Mouse (Mus musculus) gastrocnemius, postnatal 25 days (tissue): ENCODE data around the gene Pip5k1a. TPM values are rescaled to one million over a fixed set of nuclear protein-coding genes. Genes with fewer than 3 reads are reported as not detected.
"Not testable (repeated sequence)": the region's sequence is repeated elsewhere in the genome, so short reads cannot be mapped to it uniquely, and the experiment has no call there.

ENCODE experiments used
- DNase-seq: peaks from one replicate; pipeline ENCODE4 v3.0.0; 2022
- long read RNA-seq, 2 experiments: library from polyadenylated mRNA; stranded (forward); transcript quantifications; one replicate each; pipeline ENCODE4 v2.0.0; 2021
- total RNA-seq, 2 experiments: library from RNA; stranded (reverse); gene quantifications; 1 replicate in 1 of 2; 2 replicates in 1 of 2; pipeline ENCODE4 v1.2.3; 2021

Pip5k1a gene
- total RNA-seq = 10 to 100 TPM; 16.3 to 19.4 TPM
- long read RNA-seq, experiment 1, partial matches to known transcripts = 3 of 123 reads
- long read RNA-seq, experiment 1, other reads (novel, unspliced or antisense) = 119 of 123 reads
- long read RNA-seq, experiment 2, partial matches to known transcripts = 0 of 70 reads
- long read RNA-seq, experiment 2, other reads (novel, unspliced or antisense) = 70 of 70 reads

DNA sequence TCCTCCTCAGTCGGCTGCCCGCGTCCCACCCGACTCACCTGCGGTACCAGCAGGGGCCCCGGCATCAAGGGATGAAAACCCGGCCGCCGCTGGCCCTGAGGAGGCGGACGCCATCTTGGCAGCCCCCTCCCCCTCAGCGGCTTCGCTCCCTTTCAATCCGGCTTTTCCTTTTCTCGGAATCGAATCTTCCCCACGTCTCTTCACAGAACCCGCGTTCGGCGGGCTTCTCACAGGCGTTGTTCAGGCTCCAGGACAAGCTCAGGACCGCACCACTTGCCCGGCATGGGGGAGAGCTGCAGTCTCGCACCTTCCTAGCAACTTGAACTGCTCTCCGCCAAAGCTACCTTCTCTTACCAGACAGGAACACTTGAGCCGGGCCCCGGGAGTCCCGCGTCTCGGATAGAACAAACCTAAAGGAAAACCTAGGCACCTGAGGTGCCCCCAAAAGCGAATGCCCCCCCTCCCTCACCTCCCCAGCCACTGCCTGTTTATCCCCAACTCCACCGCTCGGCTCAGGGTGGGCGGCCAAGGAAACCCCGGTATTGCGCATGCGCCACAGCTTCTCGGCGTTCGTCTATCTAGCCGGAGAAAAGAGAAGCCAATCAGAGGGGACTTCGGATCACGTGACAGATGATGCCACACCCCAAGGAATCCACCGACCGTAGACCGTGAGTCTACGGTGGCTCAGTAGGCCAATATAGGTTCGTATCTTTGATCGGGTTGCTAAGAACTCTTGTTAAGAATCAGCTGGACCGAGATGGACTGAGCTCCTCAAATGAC lies at the start of gene Pip5k1a:
Pip5k1a (minus strand) TSS at position 593 of the 780 bp plus-strand sequence.
- peak; percentile 96 for DNase-seq

DNA sequence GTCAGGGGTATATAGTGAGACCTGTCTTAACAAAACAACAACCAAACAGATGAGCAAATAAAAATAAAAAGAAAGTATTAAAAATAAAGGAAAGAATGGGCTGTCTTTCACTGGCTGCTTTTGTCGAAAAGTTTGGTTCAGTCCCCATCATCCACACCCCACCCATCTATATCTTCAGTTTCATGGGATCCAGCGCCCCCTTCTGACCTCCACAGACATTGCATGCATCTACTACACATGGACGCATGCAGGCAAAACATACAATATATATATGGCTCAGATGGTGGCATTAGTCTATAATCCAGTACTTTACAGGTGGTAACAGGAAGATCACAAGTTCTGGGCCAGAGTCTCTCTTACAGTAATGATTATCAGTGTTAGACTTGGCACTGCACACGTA lies 47.1 kb upstream of the Pip5k1a start:
- no peak for DNase-seq

DNA sequence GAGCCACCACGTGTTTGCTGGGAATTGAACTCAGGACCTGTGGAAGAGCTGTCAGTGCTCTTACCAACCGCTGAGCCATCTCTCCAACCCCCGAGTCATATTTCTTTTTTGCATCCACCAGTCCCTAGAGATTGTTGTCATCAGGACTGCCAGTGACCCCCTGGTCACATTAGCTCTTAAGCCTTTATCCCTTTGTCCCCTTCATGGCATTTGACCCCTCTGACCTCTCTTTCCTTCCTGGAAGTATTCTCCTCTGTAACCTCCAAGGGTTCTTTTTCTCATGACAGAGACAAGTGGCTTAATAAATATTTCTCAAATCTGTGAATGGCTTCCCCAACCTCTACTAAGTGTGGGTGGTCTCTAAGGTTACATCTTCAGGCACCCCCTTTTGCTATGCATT lies 41.2 kb upstream of the Pip5k1a start:
- DNase-seq = no peak

DNA sequence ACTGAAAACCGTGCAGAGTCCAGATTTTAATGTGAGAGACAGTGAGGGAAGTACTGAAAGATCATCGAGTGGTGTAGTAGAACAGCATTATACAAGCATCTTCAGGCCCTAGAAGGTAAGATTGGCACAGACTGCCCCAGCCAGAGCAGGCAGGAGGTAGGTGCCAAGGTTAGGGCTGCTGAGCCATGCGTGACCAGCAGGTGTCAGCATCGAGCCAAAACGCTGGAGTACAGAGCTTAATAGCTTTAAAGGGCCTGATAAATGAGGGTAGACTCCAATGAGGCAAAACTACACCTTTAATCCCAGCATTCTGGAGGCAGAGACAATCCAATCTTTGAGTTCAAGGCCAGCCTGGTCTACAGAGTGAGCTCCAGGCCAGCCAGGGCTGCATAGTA lies 35.9 kb upstream of the Pip5k1a start:
- DNase-seq = peak; percentile 84

DNA sequence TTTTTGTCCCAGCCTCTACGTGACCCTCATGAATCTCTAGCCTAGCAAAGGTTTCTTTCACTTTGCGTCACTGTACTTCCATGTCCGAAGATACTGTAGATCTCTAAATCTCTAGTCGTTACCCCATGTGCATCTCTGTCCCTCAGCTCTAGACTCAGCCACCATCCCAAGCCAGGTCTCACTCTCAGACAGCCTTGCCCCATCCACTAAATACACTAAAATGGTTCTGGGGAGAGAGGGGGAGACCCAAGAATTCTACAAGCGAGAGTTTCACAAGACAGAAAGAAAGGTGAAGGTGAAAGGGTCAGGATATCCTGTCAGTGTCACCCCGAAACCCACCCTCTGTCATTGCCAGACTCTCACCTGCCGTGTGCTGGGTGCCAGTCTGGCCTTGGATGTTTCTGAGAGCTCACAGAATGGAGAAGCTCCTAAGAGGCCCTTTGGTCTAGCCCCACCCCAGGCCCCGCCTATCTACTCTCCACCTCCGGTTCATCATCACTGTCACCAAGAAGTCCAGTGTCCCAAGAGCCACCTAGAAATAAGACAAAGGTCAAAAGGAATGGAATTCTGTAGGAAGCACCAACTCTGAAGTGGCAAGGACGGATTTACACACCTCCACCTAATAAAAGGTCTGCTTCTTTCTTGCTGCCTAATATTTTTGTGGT lies 35.4 kb upstream of the Pip5k1a start, which contains the start of gene Tnfaip8l2:
Tnfaip8l2 (minus strand) TSS at position 409 of the 665 bp plus-strand sequence.
- DNase-seq = no peak

DNA sequence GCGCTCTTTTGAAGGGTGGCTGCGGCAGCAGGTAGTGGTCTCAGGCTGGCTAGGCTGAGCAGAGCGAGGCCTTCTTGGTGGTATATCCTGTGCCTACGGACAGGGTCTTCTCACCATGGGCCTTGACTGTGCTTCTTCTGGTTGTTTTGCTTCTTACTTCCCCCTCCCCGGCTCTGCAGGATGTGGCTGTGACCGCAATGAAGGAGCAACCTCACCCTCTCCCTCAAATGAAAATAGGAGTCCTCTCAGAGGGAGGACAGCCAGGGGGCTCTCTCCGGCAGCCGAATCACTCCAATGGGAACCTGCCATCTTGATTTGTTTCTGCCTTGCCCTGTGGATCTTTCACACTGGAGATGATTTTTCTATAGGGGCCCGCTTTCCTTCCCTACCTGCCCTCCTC lies 34.7 kb upstream of the Pip5k1a start:
- peak; percentile 23 for DNase-seq

DNA sequence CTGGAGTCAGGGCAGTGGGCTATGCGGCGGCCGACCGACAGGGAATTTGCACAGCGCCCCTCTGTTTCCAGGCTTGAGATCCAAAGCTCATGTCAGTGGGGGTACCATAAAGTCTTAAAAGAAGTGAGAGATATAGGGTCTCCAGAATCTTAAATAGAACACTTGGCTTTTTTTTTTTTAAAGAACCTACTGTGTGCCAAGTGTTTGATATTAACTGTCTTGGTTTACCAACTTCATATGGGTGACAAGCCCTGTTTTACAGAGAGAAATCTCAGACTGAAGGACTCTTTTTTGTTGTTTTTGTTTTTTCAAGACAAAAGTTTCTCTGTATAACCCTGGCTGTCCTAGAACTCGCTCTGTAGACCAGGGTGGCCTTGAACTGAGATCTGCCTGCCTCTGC lies 34.1 kb upstream of the Pip5k1a start:
- DNase-seq = no peak

DNA sequence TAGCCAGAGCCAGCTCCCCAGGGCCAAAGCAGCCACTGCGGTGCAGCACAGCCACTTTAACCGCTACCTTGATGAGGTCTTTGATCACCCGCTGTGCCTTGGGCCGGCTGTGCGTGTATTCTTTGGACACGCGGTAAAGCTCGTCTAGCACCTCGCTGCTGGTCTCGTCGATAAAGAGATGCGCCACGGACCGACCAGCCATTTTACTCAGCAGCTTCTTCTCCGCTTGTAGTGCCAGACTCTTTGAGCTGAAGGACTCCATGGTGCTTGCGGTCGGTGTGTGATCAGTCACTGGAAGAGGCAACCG lies 33.5 kb upstream of the Pip5k1a start:
- DNase-seq = no peak

DNA sequence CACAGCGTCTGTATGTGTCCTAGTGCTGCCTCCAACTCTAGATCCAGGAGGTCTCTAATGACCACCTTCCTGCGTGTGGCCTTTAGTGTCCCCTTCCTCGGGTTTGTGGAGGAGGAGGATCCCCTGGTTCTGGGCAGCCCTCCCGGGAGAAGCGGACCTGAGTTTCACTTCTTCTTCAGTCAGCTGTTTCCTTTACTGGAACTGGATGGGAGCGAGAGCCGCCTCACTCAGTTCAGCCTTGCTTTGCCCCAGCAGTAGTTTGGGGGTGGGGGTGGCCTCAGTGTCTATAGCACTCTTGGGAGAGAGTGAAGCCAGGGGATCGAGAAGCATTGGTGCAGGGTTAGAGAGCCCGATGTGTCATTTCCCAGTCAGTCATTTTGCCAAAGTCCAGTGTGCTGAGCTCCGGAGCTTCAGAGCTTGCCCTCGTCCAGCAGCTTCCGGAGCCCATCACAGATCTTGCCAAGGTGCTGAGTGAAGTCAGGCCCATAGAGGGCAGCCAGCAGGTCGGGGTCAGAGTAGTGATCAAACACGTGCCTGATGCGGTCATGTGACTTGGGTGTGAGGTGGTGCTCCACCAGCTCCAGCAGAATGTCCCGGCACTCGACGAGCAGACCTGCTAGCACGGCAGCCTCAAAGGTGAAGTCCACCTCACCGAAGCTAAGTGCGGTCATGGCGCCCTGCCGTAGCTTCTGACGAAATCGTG lies 33.0 kb upstream of the Pip5k1a start:
- no peak for DNase-seq

DNA sequence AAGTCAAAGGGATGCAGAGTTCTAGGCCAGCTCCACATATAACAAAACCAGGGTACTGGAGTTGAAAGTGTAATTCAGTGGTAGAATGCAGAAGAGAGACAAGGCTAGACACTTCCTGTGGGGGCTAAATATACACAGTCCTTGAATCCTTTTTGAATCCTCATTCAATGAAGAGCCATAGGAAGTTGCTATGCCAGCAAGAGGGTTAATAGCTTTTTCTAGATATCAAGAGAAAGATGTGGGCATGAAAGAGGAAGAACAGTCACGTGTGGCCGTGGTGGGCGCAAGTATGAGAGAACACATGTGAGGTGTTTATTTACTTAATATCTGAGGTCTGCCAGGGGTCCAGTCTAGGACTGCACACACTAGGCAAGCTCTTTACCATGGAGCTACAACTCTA lies 29.6 kb upstream of the Pip5k1a start:
- DNase-seq = no peak

DNA sequence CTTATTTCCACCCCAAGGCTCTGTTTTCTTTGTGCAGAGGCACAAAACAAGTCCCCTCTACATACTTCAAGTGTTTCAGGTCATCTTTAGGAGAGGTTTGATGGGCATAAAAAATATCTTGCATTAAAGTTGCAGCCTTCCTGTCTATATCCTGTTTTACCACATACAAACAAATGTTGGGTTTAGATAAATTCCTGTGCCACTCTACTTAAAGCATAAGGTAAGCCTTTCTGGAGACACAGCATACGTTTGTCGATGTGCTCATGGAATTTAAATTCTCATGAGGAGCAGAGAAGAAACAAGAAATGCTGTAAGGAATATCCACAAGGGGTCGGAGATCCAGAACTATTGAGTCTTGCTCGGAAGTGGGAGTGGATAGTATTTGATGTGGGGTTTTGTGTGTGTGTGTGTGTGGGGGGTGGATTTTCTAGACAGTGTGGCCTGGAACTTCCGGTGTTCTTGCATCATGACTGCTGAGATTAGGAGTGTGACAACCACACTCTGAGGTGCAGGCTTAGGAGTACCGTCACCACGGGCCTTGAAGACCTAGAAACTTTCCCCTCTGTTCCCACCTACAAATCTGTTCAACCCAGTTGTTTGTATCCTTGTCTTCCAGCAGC lies 28.8 kb upstream of the Pip5k1a start:
- no peak for DNase-seq

DNA sequence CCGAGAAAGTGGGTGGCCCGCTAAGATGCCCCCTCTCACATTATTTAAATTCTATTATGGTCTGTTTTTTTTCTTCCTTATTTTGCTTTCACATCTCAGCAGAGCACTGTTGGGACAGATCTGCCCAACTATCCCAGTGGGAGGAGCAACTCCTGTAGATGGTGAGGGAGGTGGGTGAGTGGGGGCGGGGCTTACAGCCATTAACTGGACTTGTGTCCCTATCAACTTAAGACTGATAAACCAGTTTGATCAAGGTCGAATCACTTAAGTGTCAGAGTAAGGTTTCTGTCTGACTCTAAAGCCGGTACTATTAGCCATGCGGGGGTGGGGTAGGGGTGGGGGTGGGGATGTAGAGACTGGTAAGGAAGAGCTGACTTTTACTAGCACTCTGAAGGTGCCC lies 28.3 kb upstream of the Pip5k1a start:
- DNase-seq = peak; percentile 55

DNA sequence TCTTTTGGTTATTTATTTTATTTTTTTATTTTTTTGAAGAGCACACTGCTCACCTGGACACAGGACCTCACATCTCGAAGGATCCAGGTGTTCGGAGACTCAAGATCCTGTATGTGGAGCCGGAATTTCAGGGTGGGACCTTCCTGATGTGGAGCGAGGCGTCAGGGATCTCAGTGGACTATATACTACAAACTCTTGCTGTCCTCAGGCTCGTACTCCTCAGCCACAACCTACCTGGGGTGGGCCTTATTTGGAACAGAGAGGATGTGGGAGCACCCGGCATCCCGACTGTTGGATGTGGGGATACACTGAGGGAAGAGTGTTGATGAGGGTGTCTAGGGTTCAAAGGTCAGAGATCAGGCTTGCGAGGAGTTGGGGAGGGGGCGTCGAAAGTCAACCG lies 27.4 kb upstream of the Pip5k1a start:
- DNase-seq = not testable (repeated sequence)

DNA sequence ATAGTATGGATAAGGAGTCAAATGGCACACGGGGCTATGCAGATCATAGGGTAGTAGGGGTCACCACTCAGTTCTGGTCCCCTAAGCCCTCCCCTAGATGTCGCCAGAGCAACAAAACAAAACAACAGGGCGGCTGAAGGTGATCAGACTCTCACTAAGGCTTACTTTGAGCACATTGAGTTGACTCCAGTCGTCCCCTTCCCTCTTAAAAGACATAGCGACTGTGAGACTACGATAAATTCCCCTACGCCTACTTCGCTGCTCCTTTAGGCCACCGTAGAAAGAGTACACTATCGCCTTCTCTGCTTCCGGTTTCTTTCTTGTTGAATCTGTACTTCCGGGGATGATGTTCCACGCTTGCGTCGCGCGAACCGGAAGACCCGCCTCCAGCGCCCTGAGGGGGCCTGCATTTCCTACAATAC lies 27.0 kb upstream of the Pip5k1a start, which contains the start of the genes Scnm1 and Lysmd1:
Scnm1 (minus strand) TSS at position 332 of the 422 bp plus-strand sequence.
Lysmd1 (plus strand) TSS at position 409 of the 422 bp plus-strand sequence.
- DNase-seq = peak; percentile 91

DNA sequence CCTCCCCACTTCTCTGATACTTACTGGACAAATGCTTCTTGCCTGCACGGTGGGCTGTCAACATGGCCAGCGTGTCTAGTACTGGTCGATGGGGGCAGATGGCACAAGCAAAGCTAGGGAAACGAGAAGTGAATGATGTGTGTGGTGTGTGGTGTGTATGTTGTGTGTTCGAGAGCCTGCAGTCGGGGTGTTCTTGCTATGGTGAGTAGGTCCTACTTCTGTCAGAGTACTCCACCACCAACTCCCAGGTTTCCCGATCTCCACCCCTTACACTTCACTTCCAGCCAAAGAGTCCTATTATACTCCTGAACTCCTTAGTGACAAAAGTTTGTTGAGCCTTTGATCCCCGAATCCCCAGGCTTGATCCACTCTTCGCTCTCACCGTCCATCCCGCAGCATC lies 26.4 kb upstream of the Pip5k1a start:
- no peak for DNase-seq

DNA sequence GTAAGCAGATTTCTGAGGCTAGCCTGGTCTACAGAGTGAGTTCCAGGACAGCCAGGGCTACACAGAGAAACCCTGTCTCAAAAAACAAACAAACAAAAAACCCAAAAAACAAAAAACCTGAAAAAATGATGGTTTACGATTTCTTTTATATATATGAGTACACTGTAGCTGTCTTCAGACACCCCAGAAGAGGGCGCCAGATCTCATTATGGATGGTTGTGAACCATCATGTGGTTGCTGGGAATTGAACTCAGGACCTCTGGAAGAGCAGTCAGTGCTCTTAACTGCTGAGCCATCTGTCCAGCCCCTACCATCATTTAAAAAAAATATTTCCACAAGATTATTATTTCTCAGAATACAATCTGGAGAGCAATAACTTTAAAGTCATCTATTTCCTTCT lies 25.7 kb upstream of the Pip5k1a start:
- not testable (repeated sequence) for DNase-seq

DNA sequence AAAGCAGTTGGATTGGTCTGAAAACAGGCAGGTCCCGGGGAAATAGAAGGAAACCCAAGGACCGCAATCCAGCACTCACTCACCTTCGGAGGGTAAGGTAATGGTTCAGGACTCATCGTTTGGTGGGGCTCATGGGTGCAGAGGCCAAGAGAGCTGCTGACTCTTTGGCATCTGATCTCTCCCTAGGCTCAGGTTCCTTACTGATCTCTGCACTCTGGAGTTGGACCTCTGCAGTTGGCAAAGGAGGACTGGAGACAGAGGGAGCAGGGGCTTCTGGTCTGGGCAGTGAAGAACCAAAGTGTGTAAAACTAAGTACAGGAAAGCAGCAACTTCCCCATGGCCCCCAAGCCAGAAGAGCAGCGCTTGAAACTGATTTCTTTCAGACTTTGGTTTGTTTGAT lies 23.4 kb upstream of the Pip5k1a start:
- no peak for DNase-seq

DNA sequence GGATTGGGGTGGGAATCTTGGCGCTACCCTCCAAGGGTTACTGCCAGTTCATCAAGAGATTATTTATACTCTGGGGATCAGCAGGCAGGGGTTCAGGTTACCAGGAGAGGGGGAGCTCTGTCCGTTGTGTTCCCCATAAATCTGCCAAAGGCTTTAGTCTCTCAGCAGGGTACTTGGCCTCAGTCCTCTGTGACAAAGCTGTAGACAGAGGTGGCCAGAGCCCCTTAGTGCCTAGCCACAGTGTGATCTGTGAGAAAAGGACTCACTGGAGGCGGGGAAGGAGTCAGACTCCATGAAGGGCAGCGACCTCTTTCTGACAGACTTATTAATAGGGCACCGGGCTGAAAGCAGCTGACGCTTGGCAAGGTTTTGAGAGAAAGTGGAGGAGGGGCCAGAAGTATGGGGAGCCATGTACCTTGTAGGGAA lies 22.5 kb upstream of the Pip5k1a start:
- peak; percentile 69 for DNase-seq

DNA sequence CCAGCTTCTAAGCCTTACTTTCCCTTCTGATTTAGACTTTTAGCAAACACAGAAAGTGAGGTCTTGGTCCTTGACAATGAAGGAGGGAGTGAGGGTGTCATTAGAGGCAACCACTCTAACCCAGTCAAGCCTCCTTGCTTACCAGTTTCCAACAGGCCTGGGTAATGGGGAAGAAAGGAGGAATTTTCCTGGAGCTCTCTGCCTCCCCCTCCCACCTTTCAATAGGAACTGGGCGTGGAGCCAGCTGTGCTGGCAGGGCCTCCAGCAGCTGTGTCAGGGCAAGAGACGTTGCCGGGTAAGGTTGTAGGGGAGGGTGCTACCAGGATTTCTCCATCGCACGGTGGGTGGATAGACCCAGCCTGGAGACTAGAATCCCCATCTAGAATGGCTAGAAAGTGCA lies 18.2 kb upstream of the Pip5k1a start:
- DNase-seq = peak; percentile 74

DNA sequence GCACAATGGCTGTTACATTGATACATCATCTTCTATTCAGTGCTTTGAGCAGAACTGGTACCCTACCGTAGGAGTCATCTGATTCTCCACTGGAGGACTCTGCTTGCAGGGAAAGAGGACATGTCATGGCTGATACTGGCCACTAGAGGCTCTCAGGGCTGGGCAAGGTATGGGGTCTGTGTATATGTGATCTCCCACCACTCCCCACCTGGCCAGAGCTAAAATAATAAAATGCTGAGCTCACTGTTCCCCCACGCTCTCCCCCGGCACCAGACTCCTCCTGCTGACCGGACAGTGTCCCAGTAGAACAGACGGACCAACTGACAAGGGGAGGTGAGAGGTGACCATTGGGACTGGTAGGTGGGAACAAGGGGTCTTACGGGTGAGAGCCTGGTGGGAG lies 17.5 kb upstream of the Pip5k1a start, which contains the start of gene Tmod4:
Tmod4 (plus strand) TSS at position 231 of the 400 bp plus-strand sequence.
- DNase-seq = peak; percentile 78

DNA sequence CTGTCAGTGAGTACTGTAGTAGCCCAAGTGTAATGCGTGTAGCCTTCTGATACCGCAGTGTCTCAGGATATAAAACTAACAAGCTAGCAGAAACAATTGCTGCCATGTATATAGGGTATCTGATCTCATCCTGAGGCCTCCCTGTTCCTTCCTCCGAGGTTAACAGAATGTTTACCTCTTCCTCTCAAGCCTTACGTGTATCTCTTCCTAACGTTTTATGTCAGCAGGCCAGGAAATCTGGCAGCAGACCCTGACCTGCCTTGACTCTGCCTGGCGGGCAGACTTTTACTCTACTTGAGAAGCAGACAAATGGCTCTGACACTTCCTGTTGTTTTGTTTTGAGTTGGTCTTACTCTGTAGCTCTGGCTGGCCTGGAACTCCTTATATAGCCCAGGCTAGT lies 14.8 kb upstream of the Pip5k1a start:
- DNase-seq = no peak

DNA sequence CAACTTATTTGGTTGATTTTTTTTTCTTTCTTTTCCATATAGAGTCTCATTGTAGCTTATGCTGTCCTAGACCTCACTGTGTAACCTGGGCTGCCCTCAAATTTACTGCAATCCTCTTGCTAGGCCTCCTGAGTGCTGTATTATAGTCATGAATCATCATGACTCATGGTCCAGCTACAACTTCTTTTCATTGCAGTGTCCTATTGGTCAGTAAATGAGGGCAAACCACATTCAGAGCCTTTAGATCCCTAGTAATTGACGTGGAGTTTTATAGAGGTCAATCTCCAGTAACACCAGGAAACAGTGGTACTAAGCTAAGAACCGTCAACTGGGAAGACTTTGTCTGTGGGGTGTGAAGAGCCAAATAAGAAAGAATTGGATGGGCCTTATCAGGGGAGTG lies 11.0 kb upstream of the Pip5k1a start:
- no peak for DNase-seq
